7 mouse cellular contexts compared by ENCODE assay signal in the genomic region with DNA sequence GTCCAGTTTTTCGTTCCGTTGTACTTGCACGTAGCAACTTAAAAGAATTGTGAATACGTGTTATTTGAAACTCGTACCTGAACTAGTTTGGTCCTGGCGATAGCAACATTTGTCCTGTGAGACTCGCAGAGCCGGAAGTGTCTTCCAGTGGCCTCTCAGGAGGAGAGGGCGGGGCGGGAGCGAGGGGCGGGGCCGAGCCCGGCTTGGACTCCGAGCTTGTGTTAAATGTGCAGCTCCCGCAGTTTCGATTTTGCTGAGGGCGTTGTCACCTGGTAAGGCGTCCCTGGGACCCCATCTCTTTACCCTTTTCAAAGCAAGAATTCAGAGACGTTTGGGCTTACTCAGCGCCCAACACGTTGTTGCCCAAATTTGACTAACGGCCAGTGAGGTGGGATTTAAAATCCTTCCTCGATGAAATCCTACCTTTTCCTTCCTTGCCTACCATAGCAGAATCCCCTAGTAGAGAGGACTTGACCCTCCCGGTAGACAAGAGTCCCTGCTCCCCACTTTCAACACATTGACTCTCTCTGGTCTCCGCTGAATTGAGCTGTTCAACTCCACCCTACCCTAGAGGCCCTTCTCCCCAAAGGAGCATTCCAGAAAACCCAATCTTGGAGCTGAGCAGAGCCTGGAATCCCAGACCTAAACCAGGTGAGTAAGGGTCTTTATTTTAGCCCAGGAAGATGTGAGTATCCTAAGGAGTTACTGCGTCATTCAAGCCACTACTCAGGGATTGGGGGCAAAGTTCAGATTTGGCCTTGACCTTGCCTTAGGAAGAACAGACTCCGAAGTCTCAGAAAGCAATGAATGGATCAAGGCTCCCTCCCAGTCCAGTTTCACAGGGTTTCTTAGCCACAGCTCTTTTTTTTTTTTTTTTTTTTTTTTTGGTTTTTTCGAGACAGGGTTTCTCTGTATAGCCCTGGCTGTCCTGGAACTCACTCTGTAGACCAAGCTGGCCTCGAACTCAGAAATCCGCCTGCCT. TPM values are rescaled to one million over a fixed set of nuclear protein-coding genes. Genes with fewer than 3 reads are reported as not detected.
DNase-seq lines count a peak whose midpoint lies in the region; ATAC-seq and TF ChIP-seq lines count a peak whose summit lies in the region.

TSS of gene Tmem106a (plus strand) at position 189 of the 982 bp plus-strand sequence.

- no peak for TF ChIP-seq CTCF in Patski (IDR thresholded peaks at IDR 0.05)
- TF ChIP-seq CTCF in liver, postnatal 0 days (IDR thresholded peaks at IDR 0.05; ENCODE audit: low read depth) = no peak

- no peaks in the 10 kb centered on the region for H3K27me3 ChIP-seq in Patski
- H3K27me3 ChIP-seq in intestine, embryonic 14.5 days (replicated peaks; ENCODE audit: control insufficient read depth, insufficient read depth, low read length) = no peaks in the 10 kb centered on the region
- no peaks in the 10 kb centered on the region for H3K27me3 ChIP-seq in liver, postnatal 0 days (ENCODE audit: insufficient read depth, low read length)
- H3K27me3 ChIP-seq in neural tube, embryonic 13.5 days = no peaks in the 10 kb centered on the region

- 17% methylated on average over 30 of the region's 31 CpGs for WGBS in intestine, embryonic 14.5 days
- 16% methylated on average over 30 of the region's 31 CpGs for WGBS in liver, postnatal 0 days (ENCODE audit: insufficient replicate concordance)
- 24% methylated on average over 31 of the region's 31 CpGs for WGBS in neural tube, embryonic 13.5 days

- H3K9me3 ChIP-seq in intestine, embryonic 14.5 days (ENCODE audit: control insufficient read depth, low read length) = no peaks in the 10 kb centered on the region
- no peaks in the 10 kb centered on the region for H3K9me3 ChIP-seq in liver, postnatal 0 days (ENCODE audit: low read length)
- H3K9me3 ChIP-seq in neural tube, embryonic 13.5 days = no peaks in the 10 kb centered on the region

- DNase-seq in Patski (ENCODE audit: low read depth, low spot score) = no peak
- peak; percentile 87 for DNase-seq in c-Kit-positive CD71-positive TER-119-negative erythroid progenitor cells, embryonic 14.5 days (ENCODE audit: low read depth)
- peak; percentile 73 for DNase-seq in gastrocnemius, postnatal 25 days
- peak; percentile 85 for DNase-seq in intestine, embryonic 14.5 days (ENCODE audit: low spot score)
- DNase-seq in liver, postnatal 0 days = peak; percentile 90
- DNase-seq in thymus, postnatal 36 days = peak; percentile 61 to 70

- peak within 1 kb of the TSS; percentile 49; the same call in 1 of the 2 replicates for H3K9ac ChIP-seq in intestine, embryonic 14.5 days (ENCODE audit: low read length)
- H3K9ac ChIP-seq in liver, postnatal 0 days (replicated peaks) = peak within 1 kb of the TSS; percentile 69
- peak within 1 kb of the TSS; percentile 31 for H3K9ac ChIP-seq in neural tube, embryonic 13.5 days

- no peak for TF ChIP-seq EP300 in liver, postnatal 0 days (IDR thresholded peaks at IDR 0.05; ENCODE audit: low read depth)

- CTCF ChIA-PET in Patski (lab: Charles Lee) = no interaction called here

- H3K36me3 ChIP-seq in intestine, embryonic 14.5 days (ENCODE audit: control insufficient read depth, insufficient read depth, low read length) = peaks cover 38% of the 10 kb centered on the region
- peaks cover 48% of the 10 kb centered on the region for H3K36me3 ChIP-seq in liver, postnatal 0 days (replicated peaks; ENCODE audit: insufficient read depth, low read length)
- peaks cover 57% of the 10 kb centered on the region for H3K36me3 ChIP-seq in neural tube, embryonic 13.5 days

- H3K4me1 ChIP-seq in intestine, embryonic 14.5 days (replicated peaks; ENCODE audit: control insufficient read depth, insufficient read depth, low read length) = no peaks in the 10 kb centered on the region
- H3K4me1 ChIP-seq in liver, postnatal 0 days (ENCODE audit: insufficient read depth) = peaks cover 12% of the 10 kb centered on the region
- H3K4me1 ChIP-seq in neural tube, embryonic 13.5 days (replicated peaks) = peaks cover 8% of the 10 kb centered on the region

- H3K4me3 ChIP-seq in intestine, embryonic 14.5 days (ENCODE audit: low read depth, low read length) = peak within 1 kb of the TSS; percentile 44
- peak within 1 kb of the TSS; percentile 47 for H3K4me3 ChIP-seq in liver, postnatal 0 days (ENCODE audit: low read depth, low read length)
- peak within 1 kb of the TSS; percentile 31 for H3K4me3 ChIP-seq in neural tube, embryonic 13.5 days

- POLR2A ChIA-PET in Patski (lab: Charles Lee) = interaction anchor here (1.3 kb wide), 1 partner anchor 14 kb away, joined by 3 read pairs; no protein-coding TSS in a partner anchor

- in situ Hi-C loops in Patski (cut with MboI; ENCODE audit: low pct_unique_long_range_greater_than_20kb) = no loop called here

- H3K27ac ChIP-seq in intestine, embryonic 14.5 days (ENCODE audit: low read depth) = 0 out of 2 replicates have a peak within 1 kb of the TSS, but pooled peaks have one; percentile 6
- H3K27ac ChIP-seq in liver, postnatal 0 days (ENCODE audit: low read depth) = peak within 1 kb of the TSS; percentile 76
- no peak within 1 kb of the TSS for H3K27ac ChIP-seq in neural tube, embryonic 13.5 days (replicated peaks)

- H3K4me2 ChIP-seq in intestine, embryonic 14.5 days (ENCODE audit: low read length) = peak within 1 kb of the TSS; percentile 64
- peak within 1 kb of the TSS; percentile 78 for H3K4me2 ChIP-seq in liver, postnatal 0 days (ENCODE audit: low read depth, low read length)
- H3K4me2 ChIP-seq in neural tube, embryonic 13.5 days = peak within 1 kb of the TSS; percentile 47

- ATAC-seq in Patski = peak; percentile 71
- peak; percentile 82 for ATAC-seq in intestine, embryonic 14.5 days (replicated peaks; ENCODE audit: low FRiP score, low TSS enrichment, low read depth)
- peak; percentile 76 for ATAC-seq in liver, postnatal 0 days
- ATAC-seq in neural tube, embryonic 13.5 days (ENCODE audit: low read depth) = no peak

RNA-seq across cellular contexts. Expression of gene Tmem106a, which starts in this region (rescaled TPM):
- 12.5 TPM for polyA plus RNA-seq in Patski (2021)
- 1 to 10 TPM; 1.1 to 2.5 TPM for total RNA-seq in gastrocnemius, postnatal 25 days (2021)
- 7.6 and 8.9 TPM in 2 replicates for polyA plus RNA-seq in intestine, embryonic 14.5 days (2014; fragmentation: Nextera tagmentation; extraction: Ambion mirVana)
- polyA plus RNA-seq in liver, postnatal 0 days (2015; fragmentation: Nextera tagmentation; extraction: Ambion mirVana) = 10.8 and 11.2 TPM in 2 replicates
- 3.5 and 4.9 TPM in 2 replicates for polyA plus RNA-seq in neural tube, embryonic 13.5 days (2015; fragmentation: Nextera tagmentation; extraction: Ambion mirVana)
